Mouse (Mus musculus): ENCODE measurements around the gene Tnfsf14. TPM values are rescaled to one million over a fixed set of nuclear protein-coding genes. Genes with fewer than 3 reads are reported as not detected.

The Tnfsf14 gene
- polyA plus RNA-seq, 1 experiment: not detected

GRCm38 (mm10) chr17:57218335-57218900 lies 24.4 kb upstream of the Tnfsf14 start:
- no peak for TF ChIP-seq GATA1 (IDR thresholded peaks at IDR 0.05; ENCODE audit: low read length)

GRCm38 (mm10) chr17:57214676-57215387 lies 20.9 kb upstream of the Tnfsf14 start:
- no peak for TF ChIP-seq GATA1 (IDR thresholded peaks at IDR 0.05; ENCODE audit: low read length)

- TF ChIP-seq GATA1 (IDR thresholded peaks at IDR 0.05; ENCODE audit: low read length): no peak
These were observed 17.5 kb upstream of the Tnfsf14 start for GRCm38 (mm10) chr17:57211501-57211900.

- TF ChIP-seq GATA1 (IDR thresholded peaks at IDR 0.05; ENCODE audit: low read length): no peak
These were observed 15.4 kb upstream of the Tnfsf14 start for GRCm38 (mm10) chr17:57209330-57209729.

- no peak for TF ChIP-seq GATA1 (IDR thresholded peaks at IDR 0.05; ENCODE audit: low read length)
These were observed 14.0 kb upstream of the Tnfsf14 start for GRCm38 (mm10) chr17:57207938-57208337.

- no peak for TF ChIP-seq GATA1 (IDR thresholded peaks at IDR 0.05; ENCODE audit: low read length)
These were observed 8.1 kb upstream of the Tnfsf14 start for GRCm38 (mm10) chr17:57201841-57202724.

- TF ChIP-seq GATA1 (IDR thresholded peaks at IDR 0.05; ENCODE audit: low read length): no peak
These were observed 4.3 kb upstream of the Tnfsf14 start for GRCm38 (mm10) chr17:57198252-57198651.

- no peak for TF ChIP-seq GATA1 (IDR thresholded peaks at IDR 0.05; ENCODE audit: low read length)
These were observed 1.5 kb upstream of the Tnfsf14 start for GRCm38 (mm10) chr17:57195326-57196010.

- TF ChIP-seq GATA1 (IDR thresholded peaks at IDR 0.05; ENCODE audit: low read length): no peak
These were observed 794 bp upstream of the Tnfsf14 start for GRCm38 (mm10) chr17:57194771-57195170.

- TF ChIP-seq GATA1 (IDR thresholded peaks at IDR 0.05; ENCODE audit: low read length): no peak
These were observed 5.3 kb downstream of the Tnfsf14 start for GRCm38 (mm10) chr17:57188510-57189192.

GRCm38 (mm10) chr17:57185641-57186040 lies 8.3 kb downstream of the Tnfsf14 start:
- TF ChIP-seq GATA1 (IDR thresholded peaks at IDR 0.05; ENCODE audit: low read length): no peak

- no peak for TF ChIP-seq GATA1 (IDR thresholded peaks at IDR 0.05; ENCODE audit: low read length)
These were observed 11.1 kb downstream of the Tnfsf14 start for GRCm38 (mm10) chr17:57182871-57183270.

GRCm38 (mm10) chr17:57180363-57180762 lies 13.6 kb downstream of the Tnfsf14 start:
- TF ChIP-seq GATA1 (IDR thresholded peaks at IDR 0.05; ENCODE audit: low read length): no peak

GRCm38 (mm10) chr17:57173351-57173750 lies 20.6 kb downstream of the Tnfsf14 start:
- no peak for TF ChIP-seq GATA1 (IDR thresholded peaks at IDR 0.05; ENCODE audit: low read length)

GRCm38 (mm10) chr17:57172378-57172777 lies 21.6 kb downstream of the Tnfsf14 start:
- TF ChIP-seq GATA1 (IDR thresholded peaks at IDR 0.05; ENCODE audit: low read length): no peak

Measured in G1E-ER4 (cell line).